Mouse (Mus musculus) stomach, postnatal 0 days (tissue): Measurements from ENCODE around the gene Cux1. TPM values are rescaled to one million over a fixed set of nuclear protein-coding genes. Genes with fewer than 3 reads are reported as not detected.

ENCODE experiments used
- ATAC-seq: fragments of 200-750 bp; cut with Nextera tagmentation; 2 replicates; pipeline ENCODE4 v1.8.0; 2017; ENCODE audit not compliant: low FRiP score, low TSS enrichment
- DNase-seq: peaks from one replicate; pipeline ENCODE4 v3.0.0-alpha.2; 2016; ENCODE audit warnings: low spot score
- H3K27ac ChIP-seq: fragments of 300-500 bp; sonication (generic); replicated peaks from 2 replicates; pipeline ENCODE4 v1.5.1; 2014; ENCODE audit warnings: mild to moderate bottlenecking, control low read depth
- H3K27me3 ChIP-seq: fragments of 300-500 bp; sonication (generic); 2 replicates; pipeline ENCODE4 v1.6.1; 2014; ENCODE audit warnings: low read length; ENCODE audit not compliant: control insufficient read depth, insufficient read depth
- H3K36me3 ChIP-seq: fragments of 300-500 bp; sonication (generic); 2 replicates; pipeline ENCODE4 v1.6.1; 2014; ENCODE audit warnings: low read length, mixed read lengths; ENCODE audit not compliant: control insufficient read depth, insufficient read depth
- H3K4me1 ChIP-seq: fragments of 300-500 bp; sonication (generic); replicated peaks from 2 replicates; pipeline ENCODE4 v1.6.1; 2014; ENCODE audit warnings: antibody characterized with exemption; ENCODE audit not compliant: control insufficient read depth, insufficient read depth
- H3K4me2 ChIP-seq: fragments of 300-500 bp; sonication (generic); replicated peaks from 2 replicates; pipeline ENCODE4 v1.6.1; 2014; ENCODE audit warnings: low read depth, mild to moderate bottlenecking, control low read depth, moderate library complexity
- H3K4me3 ChIP-seq: fragments of 300-500 bp; sonication (generic); 2 replicates; pipeline ENCODE4 v1.5.1; 2014; ENCODE audit warnings: low read depth, low read length, control low read depth
- H3K9ac ChIP-seq: fragments of 300-500 bp; sonication (generic); 2 replicates; pipeline ENCODE4 v1.6.1; 2014; ENCODE audit warnings: mild to moderate bottlenecking, low read length, control low read depth, mixed read lengths
- H3K9me3 ChIP-seq: fragments of 300-500 bp; sonication (generic); 2 replicates; pipeline ENCODE4 v1.6.1; 2016; ENCODE audit warnings: low read length; ENCODE audit not compliant: control insufficient read depth
- CTCF ChIP-seq: IDR thresholded peaks from 2 replicates; pipeline ENCODE4 v1.5.1; 2016; ENCODE audit warnings: antibody characterized with exemption, low read depth, mild to moderate bottlenecking, moderate library complexity
- EP300 ChIP-seq: optimal IDR thresholded peaks from 2 replicates; pipeline ENCODE3; 2016; ENCODE audit warnings: antibody characterized with exemption
- WGBS: fragments of 180-500 bp; shearing (Covaris S2); extraction: QIAGEN DNeasy Blood & Tissue Kit; methylation state at CpG from one replicate; pipeline ENCODE4 v1.1.7; 2014; 5-methylcytosine and 5-hydroxymethylcytosine counted together
- polyA plus RNA-seq: library from polyadenylated mRNA; unstranded; fragments of >200 nt; fragmentation: Nextera tagmentation; extraction: Ambion mirVana; gene quantifications from 2 replicates; pipeline ENCODE4 v1.2.1, GENCODE M21; 2015

Cux1 gene
- polyA plus RNA-seq, 1 experiment from 2014 or later = 33.7 TPM

DNA sequence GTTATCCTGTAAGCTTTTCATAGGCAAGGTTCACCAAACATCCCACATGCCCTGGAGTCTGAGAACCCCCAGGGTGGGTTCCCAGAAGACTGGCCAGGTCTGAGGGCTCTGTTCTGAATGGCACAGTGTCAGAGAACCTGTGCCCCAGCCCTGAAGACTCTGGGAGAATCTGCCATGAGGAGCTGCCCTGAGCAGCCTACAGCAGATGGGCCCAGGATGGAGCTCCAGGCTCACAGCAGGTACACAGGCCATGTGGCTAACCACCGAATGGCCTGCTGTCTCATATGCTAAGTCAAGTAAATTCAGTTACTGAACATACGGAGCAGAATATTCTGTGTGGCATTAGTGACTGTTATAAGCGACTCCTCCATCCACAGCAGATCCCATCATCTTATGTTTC, 80.9 kb downstream of the Cux1 start:
- Histone ChIP-seq H3K4me2 (no peak overlapping the region), H3K9me3 (no peaks in the 10 kb centered on the region), H3K4me3 (no peak overlapping the region), H3K36me3 (no peaks in the 10 kb centered on the region), H3K27ac (no peak overlapping the region), H3K9ac (no peak overlapping the region), H3K27me3 (no peaks in the 10 kb centered on the region), H3K4me1 (peaks cover 3% of the 10 kb centered on the region)
- 97% methylated on average over 3 of the region's 3 CpGs for WGBS
- TF ChIP-seq CTCF (no peak), EP300 (no peak)
- DNase-seq (no peak), ATAC-seq (no peak)

DNA sequence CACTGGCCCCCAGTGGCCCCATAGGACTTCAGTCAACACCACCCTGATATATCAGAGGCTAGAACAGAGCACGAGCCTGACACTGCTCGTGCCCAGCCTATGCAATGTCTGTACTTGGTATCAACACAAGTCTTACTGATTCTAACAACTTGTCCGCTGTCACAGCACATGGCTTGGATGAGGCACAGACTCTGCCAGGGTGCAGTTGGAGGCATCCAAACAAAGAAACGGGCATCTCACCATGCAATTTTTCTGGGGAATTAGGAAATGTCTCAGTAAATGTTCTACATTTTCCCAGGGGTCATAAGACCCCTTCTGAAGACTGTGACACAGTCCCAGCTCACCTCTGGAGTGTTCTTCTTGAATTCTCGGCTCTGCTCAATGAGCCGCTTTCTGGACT, 81.9 kb downstream of the Cux1 start:
- no peaks in the 10 kb centered on the region for H3K9me3 ChIP-seq
- TF ChIP-seq EP300 = no peak
- no peak for TF ChIP-seq CTCF
- WGBS = 96% methylated on average over 6 of the region's 6 CpGs
- peaks cover 3% of the 10 kb centered on the region for H3K4me1 ChIP-seq
- H3K36me3 ChIP-seq = no peaks in the 10 kb centered on the region
- DNase-seq (no peak), ATAC-seq (no peak)
- no peak overlapping the region for H3K9ac ChIP-seq
- H3K27me3 ChIP-seq = no peaks in the 10 kb centered on the region
- H3K4me3 ChIP-seq = no peak overlapping the region
- H3K4me2 ChIP-seq = no peak overlapping the region
- H3K27ac ChIP-seq = no peak overlapping the region

DNA sequence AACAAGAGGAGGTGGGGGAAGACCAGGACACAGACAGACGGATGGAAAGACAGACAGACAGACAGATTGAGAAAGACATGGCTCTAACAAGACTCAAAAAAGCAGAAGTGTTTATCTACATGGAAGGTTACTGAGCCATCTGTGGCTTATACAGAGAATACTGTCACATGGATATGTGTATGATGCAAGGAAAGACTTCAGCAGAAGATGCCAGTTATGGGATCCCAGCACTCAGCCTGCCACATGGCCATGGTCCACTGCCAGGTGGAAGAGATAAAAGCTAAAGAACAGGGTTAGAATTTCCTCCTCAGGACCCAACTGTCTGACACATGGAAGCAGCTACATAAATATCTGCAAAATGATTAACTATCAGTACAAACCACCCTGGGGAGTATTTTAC, 84.9 kb downstream of the Cux1 start:
- no peak overlapping the region for H3K27ac ChIP-seq
- DNase-seq (no peak), ATAC-seq (no peak)
- no peaks in the 10 kb centered on the region for H3K9me3 ChIP-seq
- no peak overlapping the region for H3K4me3 ChIP-seq
- no peaks in the 10 kb centered on the region for H3K36me3 ChIP-seq
- no peak overlapping the region for H3K9ac ChIP-seq
- no peaks in the 10 kb centered on the region for H3K4me1 ChIP-seq
- WGBS = 93% methylated on average over 1 of the region's 1 CpGs
- no peaks in the 10 kb centered on the region for H3K27me3 ChIP-seq
- H3K4me2 ChIP-seq = no peak overlapping the region
- TF ChIP-seq EP300 (no peak), CTCF (no peak)

DNA sequence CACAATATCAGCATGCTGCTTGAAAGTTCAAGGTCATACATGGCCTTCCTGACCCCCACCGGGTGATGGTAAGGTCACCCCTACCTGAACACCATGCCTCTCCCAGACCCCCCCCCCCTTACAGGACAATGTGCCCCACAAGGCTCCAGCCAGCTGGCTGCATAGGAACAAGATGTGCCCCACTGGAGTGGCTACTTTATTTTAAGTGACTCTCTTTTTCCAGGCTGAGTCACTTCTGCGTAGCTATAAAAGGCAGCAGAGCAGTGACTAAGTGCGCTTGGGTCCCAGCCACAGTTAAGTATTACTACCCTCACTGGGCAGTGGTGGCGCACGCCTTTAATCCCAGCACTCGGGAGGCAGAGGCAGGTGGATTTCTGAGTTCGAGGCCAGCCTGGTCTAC, 86.7 kb downstream of the Cux1 start:
- Histone ChIP-seq H3K4me3 (no peak overlapping the region), H3K4me1 (no peaks in the 10 kb centered on the region), H3K9ac (no peak overlapping the region), H3K9me3 (no peaks in the 10 kb centered on the region), H3K36me3 (no peaks in the 10 kb centered on the region), H3K4me2 (no peak overlapping the region), H3K27me3 (no peaks in the 10 kb centered on the region), H3K27ac (no peak overlapping the region)
- ATAC-seq (no peak), DNase-seq (no peak)
- 82% methylated on average over 7 of the region's 7 CpGs for WGBS
- TF ChIP-seq EP300 (no peak), CTCF (no peak)

DNA sequence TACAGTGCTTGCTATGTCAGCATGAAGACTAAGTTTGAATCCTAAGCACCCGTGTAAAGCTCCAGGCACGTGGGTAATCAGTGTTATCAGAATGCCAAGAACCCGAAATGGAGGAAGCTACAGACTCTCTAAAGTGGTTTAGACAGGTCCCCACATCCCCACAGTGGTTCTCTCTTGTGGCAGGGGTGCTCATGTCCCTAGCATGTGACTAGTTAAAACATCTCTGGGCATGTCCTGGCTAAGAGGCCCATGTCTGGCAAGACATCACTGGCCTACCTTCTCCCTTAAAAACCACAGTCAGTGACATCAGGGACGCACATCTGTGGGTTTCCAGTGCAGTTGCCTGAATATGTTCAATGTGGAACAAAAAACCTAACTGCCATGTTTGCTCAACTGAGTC, 87.5 kb downstream of the Cux1 start:
- no peak for TF ChIP-seq EP300
- TF ChIP-seq CTCF = no peak
- WGBS = 60% methylated on average over 4 of the region's 4 CpGs
- ATAC-seq (no peak), DNase-seq (no peak)
- Histone ChIP-seq H3K27me3 (no peaks in the 10 kb centered on the region), H3K4me1 (no peaks in the 10 kb centered on the region), H3K4me2 (no peak overlapping the region), H3K4me3 (no peak overlapping the region), H3K36me3 (no peaks in the 10 kb centered on the region), H3K27ac (no peak overlapping the region), H3K9ac (no peak overlapping the region), H3K9me3 (no peaks in the 10 kb centered on the region)

DNA sequence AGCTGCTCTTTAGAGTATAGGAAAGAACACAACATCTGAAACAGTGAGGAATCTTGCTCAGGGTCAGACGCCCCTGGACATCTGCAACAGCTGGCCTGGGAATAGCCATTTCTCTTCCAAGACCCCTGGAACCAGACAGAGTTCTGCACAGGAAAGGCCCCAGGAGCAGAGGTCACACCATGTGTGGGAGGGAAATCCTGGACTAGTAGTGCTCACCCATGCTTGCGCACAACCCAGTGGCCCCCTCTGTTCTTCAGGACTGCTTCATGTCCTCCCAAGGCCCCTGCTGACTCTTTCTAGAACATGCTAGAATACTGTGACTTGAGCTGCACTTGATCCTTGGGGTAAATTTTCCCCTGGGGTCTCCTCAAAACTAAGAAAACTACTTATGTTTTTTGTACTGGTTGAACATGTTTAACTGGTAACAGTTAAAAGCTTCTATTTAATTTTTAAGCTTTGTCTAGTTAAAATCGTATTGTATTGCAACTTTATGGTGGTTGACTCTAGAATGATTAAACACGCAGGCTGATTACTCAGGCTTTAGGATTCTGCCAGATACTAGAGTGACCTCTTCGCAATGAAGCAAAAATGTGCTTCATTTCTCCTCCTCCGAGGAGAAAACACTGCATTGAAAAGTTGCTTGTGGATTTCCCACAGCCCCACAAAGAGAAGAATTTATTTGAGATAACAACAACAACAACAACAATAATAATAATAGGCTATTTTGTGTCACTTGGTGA, 88.1 kb downstream of the Cux1 start:
- no peak for TF ChIP-seq EP300
- TF ChIP-seq CTCF = no peak
- Histone ChIP-seq H3K9me3 (no peaks in the 10 kb centered on the region), H3K27ac (no peak overlapping the region), H3K27me3 (no peaks in the 10 kb centered on the region), H3K9ac (no peak overlapping the region), H3K36me3 (no peaks in the 10 kb centered on the region), H3K4me1 (no peaks in the 10 kb centered on the region), H3K4me2 (no peak overlapping the region), H3K4me3 (no peak overlapping the region)
- ATAC-seq = no peak
- WGBS = 58% methylated on average over 6 of the region's 6 CpGs
- no peak for DNase-seq
